Mouse (Mus musculus): ENCODE results near the gene Bgn.

Bgn gene

DNA sequence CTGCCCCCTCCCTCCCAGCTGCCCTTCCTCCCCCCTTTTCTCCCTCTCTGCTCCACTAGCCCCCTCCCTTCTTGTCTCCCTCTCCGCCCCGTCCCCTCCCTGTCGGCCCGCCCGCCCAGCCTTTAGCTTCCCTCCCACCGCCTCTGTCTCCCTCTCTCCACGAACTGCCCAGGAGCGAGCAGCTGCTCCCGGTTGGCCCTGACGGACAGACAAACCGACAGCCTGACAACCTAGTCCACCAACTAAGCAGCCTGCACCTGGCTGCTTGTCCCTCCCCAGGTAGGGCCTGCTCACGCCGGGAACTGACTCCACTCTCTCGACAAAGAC is at the start of gene Bgn:
Bgn (plus strand) TSS at position 119 of the 327 bp plus-strand sequence.
- DNase-seq = no peak

DNA sequence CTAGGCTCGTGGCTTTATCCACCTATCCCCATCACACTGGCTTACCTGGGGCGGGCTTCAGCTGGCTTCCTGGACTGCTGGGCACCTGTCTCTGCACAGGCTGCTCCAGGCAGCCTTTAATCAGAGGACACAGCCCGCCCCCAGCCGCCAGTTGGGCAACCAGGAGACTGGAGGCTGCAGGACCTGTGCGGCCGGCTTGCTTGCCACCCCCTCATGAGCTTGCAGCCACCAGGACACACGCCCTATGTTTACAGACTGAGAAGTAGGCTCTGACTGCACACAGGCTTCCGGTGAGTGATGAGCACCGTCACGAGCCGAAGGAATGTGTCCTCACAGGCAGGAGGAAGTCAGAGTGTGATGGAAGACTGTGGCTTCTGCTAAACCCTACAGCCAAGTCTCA is 48.1 kb upstream of the Bgn start, which contains the start of gene Trex2:
Trex2 (minus strand) TSS at position 93 of the 400 bp plus-strand sequence.
- DNase-seq = peak; percentile 12 to 48

DNA sequence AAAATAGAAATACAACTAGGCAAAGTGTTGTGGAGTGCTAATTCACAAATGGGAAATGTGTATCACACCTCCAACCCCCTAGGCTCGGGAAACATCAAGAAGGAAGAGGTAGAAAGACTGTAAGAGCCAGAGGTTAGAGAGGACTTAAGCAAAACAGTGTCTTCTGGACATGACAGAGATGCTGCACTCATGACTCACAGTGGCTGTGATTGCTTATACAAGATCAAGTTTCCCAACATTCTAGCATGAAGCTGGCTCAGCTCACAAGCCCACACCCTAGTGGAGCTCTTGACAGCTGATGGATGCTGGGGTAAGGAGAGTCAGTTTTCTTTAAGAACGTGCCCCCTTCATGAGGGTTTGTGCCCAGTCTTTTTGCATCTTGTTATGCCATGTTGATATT is 42.0 kb upstream of the Bgn start:
- no peak for DNase-seq

DNA sequence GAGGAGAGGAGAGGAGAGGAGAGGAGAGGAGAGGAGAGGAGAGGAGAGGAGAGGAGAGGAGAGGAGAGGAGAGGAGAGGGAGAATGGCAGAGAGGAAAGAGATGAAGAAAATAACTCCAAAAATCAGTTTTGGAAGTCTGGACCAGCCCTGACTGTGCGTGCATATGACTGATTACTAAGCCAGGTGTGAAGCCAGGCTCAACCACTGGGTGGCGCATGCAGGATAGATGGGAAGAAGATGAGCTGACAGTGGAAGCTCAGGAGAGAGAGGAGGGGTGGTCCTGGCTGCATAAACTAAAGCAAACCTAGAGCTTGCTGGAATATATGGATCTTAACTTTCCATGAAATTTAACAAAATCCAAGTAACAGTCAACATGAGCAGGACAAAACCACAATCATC is 31.5 kb upstream of the Bgn start:
- DNase-seq = peak; percentile 26 to 54

DNA sequence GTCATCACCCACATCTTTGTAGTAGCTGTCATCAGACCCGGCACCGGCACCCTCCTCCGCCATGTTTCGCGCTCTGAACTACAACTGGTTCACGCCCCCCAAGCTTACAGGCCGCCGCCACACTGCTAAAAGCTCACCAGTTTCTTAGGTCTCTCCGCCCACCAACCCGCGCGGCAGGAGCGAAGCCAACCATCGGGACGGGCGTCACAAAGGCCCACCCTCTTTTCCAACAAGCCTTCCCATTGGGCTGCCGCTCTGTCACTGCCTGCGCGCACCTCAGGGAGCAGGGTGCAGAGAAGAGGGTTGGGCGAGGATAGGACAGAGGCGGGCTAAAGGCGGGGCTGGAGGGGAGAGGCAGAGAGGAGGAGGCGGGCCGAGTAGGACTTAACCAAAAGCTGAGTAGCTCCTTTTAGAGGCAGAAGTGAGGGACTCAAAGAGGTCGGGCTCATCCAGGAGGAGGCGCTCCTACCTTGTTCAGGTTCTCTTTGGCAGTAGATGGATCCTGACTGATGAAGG is 24.5 kb upstream of the Bgn start, which contains the start of gene Haus7:
Haus7 (minus strand) TSS at position 168 of the 516 bp plus-strand sequence.
- DNase-seq = peak; percentile 96

DNA sequence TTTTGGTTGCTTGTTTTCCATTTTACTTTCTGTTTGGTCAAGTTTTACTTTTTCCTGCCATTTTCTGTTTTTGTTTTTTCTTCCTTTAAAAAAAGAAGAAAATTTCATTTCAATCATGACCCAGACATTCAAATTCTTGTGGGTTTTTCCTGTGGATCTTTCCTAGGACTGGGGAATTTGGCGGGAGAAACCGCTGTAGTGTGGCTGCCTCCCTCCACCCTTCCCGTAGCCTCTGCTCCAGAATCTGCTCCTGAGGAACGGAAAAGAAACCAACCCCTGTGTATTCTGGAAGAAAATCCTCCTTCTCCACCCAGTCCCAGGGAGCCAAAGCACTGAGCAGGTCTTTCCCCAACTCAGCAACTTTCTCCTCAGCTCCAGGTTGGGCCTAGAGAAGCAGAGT is 22.6 kb upstream of the Bgn start:
- no peak for DNase-seq

DNA sequence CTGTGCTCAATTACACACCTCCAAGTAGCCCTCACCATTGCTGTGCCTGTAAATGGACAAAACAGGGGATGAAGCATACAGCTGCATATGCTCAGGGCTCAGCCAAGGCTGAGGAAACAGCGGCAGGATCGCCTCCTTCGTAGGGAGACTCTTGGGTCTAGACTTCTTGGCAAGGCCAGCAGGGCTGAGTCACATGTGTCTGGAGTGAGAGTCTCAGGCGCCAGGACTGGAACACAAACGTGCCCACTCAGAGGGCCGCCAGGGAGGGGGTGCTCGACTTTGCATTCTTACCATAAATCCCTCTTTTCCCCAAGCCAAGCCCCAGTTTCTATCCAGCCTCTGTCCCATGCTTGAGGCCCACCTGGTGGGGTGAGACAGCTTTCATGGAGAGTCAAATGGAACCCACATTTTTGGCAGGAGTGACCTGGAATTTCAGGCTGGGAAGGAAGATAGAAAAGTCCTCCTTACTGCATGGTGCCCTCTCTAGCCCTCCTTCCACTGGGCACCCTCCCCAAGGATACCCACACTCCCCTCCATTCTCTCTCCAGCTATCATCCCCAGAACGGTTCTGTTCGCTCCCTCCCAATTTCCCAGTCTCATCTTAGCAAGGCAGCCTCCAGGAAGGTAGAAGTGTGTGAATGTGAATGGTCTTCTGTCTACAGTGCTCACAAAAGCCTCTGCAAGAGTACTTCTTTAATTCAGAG is 17.8 kb upstream of the Bgn start:
- DNase-seq = peak; percentile 54 to 59

DNA sequence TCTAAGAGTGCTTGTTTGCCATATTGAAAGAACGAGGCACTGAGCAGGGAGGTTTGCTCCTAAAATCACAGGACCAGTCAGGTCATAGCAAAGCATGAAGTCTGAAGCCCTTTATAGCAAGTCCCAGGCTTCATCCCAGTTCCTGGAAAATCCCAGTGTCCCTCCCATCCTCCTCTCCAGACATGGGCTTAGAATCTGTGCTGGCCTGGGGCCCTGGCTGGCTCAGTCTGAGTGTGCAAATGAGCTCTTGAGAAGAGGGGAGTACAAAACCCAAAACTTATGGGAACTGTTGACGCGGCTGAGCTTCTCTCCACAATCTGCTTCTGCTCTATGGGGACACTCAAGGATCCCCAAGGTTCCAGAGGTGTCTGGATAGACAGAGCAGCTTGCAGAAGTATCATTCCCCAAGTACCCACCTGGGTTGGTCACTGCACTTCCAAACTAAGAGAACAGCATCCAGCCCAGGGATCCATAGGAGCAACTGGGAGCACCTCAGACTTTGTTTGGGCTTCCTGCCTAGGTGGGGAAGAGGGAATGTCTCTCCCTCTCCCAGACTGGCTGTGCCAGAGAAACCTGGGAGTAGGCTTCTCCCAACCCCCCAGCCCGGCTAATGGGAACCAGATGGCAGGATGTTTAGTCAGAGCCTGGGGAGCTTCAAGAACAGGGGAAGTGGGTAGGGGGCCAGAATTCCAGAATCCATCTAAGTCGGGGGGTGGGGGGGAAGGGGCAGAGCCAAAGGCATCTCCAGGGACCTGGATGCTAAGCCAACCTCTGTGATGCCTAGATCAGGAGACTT is 15.8 kb upstream of the Bgn start:
- DNase-seq = no peak

DNA sequence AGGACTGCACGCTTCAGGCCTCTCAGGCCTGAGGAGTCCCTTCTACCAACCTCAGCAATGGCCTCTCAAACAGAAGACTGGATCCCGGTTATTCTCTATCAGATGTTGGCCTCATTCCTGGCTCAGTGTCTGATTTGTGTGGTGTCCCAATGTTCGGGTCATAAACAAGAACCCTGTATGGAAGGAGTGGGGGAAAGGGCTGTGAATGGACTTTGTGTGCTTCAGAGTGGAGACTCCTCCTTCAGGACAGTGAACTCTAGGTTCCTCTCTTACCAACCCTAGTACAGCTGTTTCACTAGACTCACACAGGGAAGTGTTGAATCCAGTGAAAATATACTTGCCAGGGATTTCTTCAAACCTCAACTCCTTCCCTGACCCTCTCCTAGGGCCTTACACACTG is 15.1 kb upstream of the Bgn start:
- DNase-seq = no peak

DNA sequence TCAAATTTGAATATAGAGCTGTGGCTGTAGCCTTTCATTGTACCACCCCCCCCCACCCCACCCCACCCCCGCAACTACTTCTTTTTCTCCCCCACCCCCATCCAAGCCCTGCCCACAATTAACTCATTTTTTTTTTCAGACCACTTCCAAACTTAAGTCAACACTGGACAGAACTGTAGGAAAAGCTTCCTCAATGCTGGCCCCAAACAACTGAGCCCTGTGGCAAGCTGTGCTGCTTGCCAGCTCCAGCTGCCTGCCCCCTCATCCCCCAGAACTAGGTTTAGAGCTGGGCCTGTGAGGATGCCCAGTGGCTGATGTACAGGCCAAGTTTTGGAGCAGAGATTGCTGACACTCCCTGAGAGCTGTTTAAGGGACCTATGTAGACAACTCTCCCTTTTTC is 14.7 kb upstream of the Bgn start:
- DNase-seq = no peak

DNA sequence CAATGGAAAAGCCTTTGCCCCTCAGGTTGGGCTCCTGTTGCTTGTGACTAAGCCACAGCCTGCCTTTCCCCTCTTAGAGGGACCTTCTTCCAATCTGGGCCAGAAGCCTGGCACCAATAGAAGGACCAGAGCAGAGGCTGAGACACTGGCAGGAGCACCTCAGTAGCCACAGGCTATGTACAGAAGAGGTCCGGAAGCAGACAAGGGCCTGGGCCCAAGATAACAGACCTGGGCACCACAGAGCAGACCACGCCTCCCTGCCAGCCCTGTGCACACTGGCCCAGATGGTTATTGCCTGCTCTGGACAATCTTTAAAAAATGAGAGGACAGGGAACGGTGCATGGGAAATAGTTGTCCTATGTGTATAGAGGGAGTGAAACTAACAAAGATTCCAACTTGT is 11.6 kb upstream of the Bgn start:
- no peak for DNase-seq

DNA sequence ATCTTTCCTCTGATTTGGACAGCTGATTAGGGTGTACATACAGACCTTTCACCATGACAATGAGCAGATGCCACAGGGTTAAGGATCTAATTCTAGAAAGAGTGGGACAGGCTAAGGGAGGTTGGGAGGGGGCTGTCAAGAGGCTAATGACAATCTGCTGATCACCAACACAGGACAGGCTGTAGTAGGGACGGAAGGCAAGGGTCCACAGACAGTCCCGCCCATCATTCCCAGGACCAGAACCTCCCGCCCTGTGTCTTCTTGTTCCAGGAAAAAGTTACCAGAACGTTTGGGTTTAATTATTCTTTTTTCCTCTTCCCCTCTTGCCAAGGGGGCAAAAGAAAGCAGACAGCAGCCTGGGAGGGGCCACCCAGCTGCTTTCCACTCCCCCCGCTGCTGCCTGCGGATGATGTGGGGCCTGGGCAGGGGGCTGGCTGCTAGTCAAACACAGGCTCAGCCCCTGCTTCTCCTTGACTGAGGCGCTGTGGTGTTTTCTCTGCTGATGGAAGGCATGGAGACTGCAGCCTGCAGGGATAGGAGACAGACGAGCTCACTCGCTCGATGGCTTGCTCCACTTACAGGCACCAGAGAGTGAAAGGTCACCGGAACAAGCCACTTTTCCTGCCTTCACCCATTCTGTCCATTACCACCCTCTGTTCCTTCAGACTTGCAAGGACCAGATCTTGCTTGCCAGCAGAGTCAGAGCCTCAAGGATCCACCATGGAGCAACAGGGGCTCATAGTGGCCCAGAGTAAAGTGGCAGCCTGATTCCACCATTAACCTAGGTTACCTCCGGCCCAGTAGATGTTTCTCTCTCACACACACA is 8.8 kb upstream of the Bgn start:
- DNase-seq = no peak

DNA sequence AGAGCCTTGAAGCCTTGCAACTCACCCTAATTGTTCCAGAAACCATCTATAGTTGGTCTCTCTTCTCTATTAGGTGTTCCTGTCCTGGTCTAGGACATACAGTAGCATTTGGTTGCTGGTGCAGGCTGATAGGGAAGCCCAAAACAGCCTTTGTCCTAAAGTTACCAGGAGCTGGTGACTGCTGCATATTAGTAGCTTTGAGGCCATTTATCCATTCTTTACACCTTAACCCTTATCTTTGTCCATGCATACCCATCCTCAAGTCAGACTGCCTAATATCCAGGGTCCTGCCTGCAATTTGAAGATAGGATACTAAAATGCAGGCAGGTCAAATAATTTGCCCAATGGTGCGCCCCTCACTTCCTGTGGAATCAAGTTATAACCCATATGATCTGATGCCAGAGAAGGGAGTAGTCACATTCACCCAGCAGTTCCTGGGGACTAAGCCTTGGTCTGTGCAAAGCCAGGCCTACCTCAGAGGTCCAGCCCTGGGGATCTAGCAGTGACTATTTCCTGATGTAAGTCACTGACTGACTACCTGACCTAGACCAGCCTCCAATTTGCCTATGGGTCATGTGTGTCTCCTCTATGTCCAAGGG is 7.6 kb upstream of the Bgn start:
- no peak for DNase-seq

DNA sequence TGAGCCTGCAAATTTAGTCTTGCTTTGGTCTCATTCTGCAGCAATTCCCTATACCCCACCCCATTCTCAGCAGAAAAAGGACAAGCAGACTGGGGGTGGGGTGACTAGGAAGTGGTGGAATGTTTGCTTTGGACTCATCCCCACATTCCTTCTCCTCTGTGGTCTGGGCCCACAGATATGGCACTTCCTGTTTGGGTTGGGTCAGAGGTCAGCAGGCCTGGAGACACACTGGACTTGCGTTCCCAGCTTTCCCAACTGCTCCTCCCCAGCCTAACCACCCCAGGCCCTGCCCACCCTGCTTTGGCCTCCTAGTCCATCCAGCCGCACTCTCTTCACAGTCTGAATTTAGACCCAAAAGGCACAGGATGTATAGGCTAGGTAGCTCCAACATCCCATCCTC is 6.8 kb upstream of the Bgn start:
- DNase-seq = peak; percentile 68 to 78

DNA sequence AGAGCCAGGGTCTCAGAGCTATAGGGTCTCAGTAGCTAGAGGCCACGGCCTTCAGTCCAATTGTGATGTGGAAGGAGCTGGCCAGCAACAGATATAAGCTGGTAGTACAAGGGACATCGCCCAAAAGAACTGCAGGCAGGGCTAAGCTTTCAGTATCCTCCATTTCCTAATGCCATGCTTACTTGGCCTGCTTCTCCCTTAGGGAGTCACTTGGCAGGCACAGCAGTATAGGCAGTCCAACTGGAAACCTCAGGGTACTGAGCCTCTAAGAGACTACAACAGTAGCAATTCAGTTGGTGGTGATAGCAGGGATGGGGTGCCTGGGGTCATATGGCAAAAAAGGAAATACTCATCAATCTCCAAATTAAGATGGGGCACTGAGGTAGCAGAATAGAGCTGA is 5.9 kb upstream of the Bgn start:
- no peak for DNase-seq

DNA sequence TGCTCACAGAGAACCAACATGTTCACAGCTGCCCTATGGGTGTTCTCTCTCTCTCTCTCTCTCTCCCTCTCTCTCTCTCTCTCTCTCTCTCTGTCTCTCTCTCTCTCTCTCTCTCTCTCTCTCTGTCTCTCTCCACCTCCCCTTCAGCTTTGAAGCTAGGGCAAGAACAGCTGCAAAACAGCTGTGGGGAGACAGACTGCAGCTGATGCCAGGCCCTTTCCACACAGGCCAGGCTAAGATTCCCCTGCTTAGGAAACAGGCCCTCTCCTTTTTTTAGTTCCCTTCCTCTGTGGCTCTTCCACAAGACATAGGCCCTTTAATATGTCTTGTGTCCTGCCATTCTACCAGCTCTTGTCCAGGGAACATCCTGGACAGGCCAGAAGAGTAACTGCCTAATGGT is 3.7 kb upstream of the Bgn start:
- no peak for DNase-seq

DNA sequence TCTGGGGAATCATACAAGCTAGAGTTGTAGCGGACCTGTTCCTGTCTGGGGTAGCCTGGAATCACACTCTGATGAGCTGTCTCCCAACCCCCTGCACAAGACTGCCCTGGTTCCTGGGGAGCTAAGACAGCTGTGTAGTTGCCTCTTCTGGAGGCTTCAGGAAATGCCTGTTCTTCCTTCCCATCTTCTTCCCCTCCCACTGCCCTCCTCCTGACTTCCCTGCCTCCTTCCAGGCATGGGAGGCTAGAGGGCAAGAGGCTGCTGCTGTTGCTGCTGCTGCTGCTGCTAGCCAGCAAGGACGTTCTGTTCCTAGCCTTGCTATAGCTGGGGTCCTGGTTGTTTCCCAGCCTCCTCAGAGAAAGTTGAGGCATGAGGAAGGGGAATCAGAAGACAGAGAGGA is 3.1 kb upstream of the Bgn start:
- peak in 1 of 2 experiments; percentile 37 for DNase-seq

DNA sequence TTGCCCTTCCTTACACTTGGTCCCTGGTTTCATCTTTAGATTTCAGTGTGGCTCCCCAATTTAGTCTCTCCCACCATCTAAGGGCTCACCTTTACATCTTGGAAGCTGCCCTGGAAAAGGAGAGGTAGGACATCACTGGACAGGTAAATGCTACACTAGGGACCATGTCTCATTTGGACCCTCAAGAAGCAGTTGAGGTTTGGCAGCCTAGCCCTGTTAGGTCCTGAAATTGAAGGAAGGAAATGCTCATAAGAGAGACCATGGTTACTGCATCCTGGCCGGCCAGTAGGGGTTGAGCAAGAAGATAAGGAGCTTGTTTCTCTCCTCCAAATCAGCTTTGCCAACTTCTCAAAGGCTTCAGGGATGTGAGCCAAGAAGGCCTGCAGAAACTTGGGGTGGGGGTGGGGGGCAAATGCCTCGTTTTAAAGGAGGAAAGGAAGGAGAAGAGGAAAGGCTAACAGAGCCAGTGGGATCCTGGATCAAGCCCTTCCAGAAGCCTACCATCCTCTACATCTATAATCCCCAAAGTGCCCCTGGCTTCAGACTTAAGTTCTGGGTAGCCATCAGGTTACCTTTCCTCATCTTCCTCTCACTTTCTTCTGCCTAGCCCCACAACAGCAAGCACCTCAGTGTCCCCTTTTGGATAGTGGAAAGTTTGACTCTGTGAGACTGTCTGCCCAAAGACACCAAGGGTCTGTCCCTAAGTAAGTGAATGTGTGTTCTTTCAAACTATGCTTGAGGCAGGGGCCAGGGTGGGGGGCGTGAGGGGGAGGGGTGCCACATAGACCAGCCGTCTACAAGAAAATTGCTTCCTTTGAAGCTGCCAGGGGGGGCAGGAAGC is 539 bp upstream of the Bgn start:
- DNase-seq = no peak

DNA sequence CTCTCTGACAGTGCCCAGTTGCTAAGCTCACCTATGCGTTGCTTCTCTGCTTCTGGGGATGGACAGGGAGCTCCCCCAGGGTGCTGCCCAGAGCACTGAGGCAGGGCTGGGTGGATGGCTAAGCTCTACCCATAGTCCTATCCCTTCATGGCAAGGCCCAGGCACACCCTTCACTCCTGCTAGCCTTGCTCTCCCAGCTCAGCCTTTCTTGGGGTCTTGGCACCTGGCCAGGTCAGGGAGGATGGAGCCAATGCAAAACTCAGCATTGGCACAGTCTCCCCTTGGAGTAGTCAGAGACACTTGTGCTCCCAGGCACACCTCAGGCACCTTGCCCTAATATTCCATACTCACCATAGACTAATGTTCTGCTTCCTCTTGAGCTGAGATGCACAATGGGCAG is 674 bp downstream of the Bgn start:
- no peak for DNase-seq

DNA sequence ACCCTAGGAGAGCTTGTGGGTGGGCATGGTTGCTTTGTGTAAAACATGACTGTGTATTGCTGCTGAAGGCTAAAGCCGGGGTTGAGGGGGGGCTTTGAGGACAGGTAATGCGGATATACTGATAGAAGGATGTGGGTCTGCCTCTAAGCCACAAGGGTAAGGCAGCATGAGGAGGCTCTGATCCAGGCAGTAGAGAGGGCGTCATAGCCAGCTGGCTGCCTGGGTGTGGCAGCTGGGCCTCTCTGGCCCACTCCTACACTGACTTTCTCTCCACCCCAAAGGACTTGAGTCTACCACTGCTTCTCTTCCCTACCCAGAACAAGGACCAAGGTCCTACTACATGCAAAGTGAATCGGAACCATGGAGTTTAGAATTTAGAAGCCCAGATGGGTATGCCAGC is 1.5 kb downstream of the Bgn start:
- no peak for DNase-seq

DNA sequence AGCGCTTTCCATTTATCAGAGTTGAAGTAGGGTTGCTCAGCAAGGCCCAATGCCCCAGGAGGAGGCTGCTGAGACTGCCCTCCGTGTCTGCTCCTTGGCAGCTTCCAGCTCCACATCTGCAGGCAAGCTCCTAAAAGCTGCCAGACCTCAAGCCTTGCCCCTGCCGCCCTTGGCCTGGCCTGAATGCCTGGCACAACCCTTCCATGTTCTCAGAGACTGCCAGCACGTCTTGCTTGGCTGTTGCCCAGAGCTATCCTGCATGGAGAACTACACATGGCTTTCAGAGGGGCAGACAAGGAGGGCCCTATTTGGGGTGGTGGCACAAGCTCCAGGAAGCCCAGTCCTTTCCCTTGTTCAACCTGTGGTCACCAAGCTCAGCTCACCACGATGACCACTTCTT is 3.5 kb downstream of the Bgn start:
- no peak for DNase-seq

DNA sequence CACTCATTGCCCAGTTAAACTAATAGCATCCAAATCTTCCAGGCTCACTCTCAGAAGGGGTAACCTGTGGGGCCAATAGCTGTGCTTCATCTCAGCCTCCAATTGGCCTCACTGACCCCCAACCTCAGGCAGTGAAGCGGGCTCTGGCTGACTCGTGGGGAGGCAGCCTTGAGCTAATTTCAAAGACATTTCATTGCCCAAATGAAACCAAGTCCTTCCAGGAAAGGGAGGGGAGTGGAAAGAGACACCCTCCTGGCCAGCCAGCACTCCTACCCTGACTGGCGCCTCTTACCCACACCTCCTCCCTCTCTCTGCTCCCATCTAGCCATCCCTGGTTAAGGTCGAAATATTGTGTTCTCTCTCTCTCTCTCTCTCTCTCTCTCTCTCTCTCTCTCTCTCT is 6.8 kb downstream of the Bgn start:
- DNase-seq = no peak
